Mouse (Mus musculus) gastrocnemius, adult 18-20 months (tissue): ENCODE data around the gene Gucy1b2. TPM values are rescaled to one million over a fixed set of nuclear protein-coding genes. Genes with fewer than 3 reads are reported as not detected.

Source experiments
- DNase-seq: peaks from one replicate; pipeline ENCODE4 v3.0.0; 2021; ENCODE audit warnings: low spot score
- long read RNA-seq, 2 experiments: library from polyadenylated mRNA; stranded (forward); transcript quantifications; one replicate each; pipeline ENCODE4 v2.0.0; 2021
- total RNA-seq, 2 experiments: library from RNA; stranded (reverse); gene quantifications; 2 replicates each; pipeline ENCODE4 v1.2.3; 2021

Gene Gucy1b2
- total RNA-seq = not detected
- long read RNA-seq, experiment 1 = 0 reads
- long read RNA-seq, experiment 2 = 0 reads

GRCm38 (mm10) chr14:62456239-62456747 is at the start of gene Gucy1b2:
TSS of gene Gucy1b2 (minus strand) at chr14:62456289.
- no peak for DNase-seq

DNA sequence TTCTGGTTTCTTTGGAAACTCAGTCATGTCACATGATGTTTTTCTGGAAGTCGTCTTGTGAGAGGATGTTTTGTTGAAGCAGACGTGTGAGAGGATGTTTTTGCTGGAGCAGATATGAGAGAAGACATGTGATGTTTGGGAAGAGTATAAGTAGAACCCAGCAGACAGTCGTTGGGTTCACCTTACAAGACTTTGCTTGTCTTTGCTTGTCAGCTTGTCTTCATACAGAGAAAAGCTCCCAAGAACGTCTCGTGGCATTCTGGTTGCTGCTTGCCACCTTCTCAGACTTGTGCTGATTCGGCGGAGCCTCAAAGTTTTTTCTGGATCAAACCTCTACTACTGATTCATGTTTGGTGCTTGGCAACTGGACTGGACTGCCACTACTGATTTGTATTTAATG is 41.3 kb upstream of the Gucy1b2 start:
- no peak for DNase-seq

GRCm38 (mm10) chr14:62496501-62496900 is 40.4 kb upstream of the Gucy1b2 start:
- DNase-seq = no peak

GRCm38 (mm10) chr14:62493456-62493855 is 37.4 kb upstream of the Gucy1b2 start:
- no peak for DNase-seq

DNA sequence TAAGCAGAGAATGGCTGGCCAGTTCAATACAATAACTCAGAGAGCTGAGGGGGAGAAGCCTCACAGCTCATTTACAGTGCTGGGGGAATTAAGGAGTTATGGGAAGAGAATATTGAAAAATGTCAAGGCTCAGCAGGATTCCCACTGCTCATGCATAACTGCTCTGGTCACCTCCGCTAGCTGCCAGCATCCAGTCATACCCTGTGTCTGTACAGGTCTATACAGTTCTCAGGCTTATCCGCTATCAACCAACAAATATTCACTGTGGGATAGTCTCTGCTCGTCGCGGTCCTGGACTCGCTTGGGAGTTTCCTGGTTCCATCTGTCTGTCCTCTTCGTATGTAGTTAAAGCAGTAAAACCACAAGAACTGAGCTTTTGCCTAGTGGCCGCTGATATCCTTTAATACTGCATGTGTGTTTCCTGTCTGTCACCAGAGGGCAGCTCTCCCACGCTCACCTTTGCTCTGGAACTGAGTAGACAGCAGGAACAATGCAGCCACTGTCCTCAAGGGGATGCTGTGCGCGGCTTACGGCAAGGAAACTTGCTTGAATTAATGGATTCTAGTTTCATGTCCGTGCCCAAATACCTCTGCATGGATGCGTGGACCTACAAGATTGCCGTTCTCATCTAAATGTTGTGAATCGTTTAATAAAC is 36.2 kb upstream of the Gucy1b2 start:
- peak; percentile 70 for DNase-seq

GRCm38 (mm10) chr14:62488270-62488669 is 32.2 kb upstream of the Gucy1b2 start:
- no peak for DNase-seq

DNA sequence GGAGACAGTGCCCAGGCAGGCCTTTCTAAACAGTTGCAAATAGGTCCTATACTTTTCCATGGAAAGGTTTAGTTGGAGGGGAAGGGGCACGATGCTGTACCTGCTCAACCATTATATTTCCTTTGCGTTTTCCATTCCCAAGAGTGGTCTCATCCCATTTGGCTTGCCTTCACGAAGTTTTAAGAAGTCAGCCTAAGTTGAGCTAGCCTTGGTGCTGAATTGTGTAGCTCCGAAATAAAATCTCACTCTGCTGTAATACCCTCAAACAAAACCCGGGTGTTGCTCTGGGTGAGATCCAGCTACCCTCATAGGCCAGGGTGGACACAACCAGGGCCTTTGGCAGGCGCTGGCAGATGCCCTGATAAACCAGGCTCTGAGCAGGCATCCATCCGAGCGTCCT is 25.3 kb upstream of the Gucy1b2 start:
- no peak for DNase-seq

DNA sequence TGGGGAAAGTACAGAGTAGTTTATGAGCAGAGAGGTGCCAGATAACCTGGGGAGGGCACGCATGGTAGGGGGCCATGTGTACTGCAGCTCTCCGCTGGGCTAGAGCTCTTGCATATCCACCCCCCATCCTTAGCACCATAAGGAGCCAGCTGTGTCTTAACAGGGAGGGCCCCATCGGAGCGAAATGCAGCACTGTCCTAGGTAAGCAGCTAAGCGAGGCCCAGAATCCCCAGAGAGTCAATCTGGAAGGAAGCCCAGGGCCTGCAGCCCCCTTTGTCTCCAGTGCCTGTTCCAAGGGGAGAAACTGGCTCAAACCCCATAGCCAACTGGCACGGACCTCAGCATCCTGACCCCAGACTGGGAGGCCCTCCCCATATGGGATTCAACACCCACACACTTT is 23.3 kb upstream of the Gucy1b2 start:
- no peak for DNase-seq

DNA sequence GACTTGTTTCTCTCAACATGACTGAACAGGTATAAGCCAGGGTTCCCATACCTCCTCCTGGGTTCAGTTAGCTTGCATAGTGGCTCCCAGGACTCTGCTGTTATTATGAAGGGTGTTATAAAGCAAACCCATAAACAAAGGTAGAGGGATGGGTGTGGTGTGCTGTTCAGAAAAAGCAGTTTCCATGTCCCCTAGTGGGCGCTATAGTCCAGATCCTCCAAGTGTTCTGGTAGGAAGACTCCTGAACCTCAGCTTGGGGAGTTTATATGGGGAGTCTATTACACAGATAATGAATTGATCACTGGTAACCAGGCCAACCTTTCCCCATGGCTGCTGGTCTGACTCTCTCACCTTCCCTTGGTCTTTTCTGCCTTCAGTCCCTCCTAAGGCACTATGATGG is 18.4 kb upstream of the Gucy1b2 start:
- DNase-seq = no peak

DNA sequence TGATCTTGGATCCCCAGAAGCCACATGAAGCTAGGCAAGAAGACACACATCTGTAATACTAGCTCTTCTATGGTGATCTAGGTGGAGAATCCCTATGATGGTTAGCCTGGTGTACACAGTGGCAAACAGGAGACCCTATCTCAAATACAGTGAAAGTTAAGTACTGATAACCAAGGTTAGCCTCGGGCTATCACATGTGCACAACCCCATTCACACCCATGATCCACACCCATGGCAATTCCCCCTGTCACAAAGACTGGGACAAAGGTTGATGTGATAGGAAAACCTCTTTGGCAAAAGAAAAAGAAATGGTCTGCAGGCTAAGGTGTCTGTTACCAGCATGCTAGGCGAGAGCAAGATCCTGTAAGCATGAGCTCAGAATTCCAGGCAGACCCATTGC is 16.0 kb upstream of the Gucy1b2 start:
- no peak for DNase-seq

DNA sequence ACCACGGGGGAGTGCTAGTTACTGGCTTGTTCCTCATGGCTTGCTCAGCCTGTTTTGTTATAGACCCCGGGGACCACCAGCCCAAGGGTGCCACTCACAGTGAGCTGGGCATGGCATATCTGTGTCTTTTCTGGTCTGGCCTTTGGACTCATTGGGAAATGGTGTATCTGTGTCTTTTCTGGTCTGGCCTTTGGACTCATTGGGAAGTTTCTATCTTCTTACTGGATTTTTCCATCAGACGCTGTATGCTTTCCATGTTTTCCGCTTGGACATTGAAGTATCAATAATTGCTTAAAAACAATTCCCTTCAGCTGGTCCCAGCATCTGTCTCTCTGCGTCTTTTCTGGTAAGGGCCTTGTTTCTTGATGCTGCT is 12.7 kb upstream of the Gucy1b2 start:
- DNase-seq = no peak

GRCm38 (mm10) chr14:62468119-62468752 is 12.1 kb upstream of the Gucy1b2 start:
- DNase-seq = no peak

DNA sequence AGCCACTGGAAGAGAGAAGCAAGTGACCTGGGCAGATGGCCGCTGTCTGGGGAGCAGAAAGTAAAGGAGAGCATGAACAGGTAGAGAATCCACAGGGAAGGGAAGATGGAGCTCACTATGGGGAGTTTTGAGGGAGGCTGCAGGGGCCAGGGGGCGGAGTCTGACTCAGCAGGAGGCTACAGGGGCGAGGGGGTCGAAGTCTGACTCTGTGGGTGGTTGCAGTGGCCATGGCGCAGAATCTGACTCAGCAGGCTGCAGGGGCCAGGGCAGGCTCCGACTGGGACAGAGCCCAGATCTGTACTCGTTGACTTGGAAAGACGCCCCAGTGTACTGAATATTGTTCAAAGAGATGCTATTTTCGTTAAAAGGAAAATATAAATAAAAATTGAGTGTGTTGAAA is 8.9 kb upstream of the Gucy1b2 start:
- peak; percentile 19 for DNase-seq

DNA sequence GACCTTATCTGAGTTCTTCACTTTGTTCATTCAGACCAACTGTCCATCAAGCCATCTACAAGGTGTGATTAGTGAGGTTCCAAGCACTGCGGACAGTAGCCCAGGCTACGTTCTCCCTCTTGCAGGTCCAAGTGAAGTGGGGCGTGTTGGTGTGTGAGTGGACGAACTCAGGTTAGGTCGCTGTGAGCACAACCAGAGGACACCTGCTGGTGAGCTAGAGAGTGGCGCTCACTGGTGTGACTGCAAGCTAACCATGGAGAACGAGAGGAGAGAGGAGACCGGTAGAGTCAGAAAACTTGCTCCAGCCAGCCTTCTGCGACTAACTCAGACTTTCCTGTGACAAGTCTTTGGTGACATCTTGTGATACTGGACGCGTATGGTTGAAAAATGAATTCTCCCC is 3.5 kb upstream of the Gucy1b2 start:
- no peak for DNase-seq

DNA sequence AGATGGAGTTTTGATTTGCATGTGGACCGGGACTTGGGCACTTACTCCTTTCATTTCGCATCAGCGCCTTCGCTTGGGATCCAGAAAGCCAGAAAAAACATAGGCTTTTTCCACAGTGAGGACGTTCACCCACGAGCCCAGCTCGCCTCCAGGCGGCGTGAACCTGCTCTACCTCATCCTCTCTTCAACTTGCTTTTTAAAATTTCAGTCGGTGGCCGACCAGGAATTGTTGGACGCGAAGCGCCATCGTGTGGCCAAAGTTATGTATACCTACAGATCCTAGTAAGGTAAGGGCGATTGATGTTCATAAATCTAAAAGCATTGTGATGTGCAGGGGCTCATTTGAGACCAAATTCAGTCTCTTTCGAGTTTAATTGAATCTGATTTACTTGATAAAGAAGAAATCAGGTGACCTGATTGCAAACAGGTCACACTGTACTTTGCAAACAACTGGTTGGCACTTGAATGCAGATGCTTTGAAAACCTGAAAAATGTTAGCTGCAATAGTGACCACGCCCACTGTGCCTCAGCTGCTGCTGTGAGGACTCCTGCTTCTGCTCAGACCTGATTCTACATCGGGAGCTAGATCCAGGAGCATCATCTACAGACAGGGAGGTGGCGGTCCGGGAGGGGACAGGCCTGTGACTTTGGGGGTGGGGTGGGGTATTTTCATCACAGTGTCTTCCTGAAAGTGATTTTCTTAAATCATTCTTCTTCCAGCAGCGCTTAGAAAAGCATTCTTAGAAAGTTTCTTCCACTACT is 1.5 kb upstream of the Gucy1b2 start:
- peak; percentile 77 for DNase-seq

DNA sequence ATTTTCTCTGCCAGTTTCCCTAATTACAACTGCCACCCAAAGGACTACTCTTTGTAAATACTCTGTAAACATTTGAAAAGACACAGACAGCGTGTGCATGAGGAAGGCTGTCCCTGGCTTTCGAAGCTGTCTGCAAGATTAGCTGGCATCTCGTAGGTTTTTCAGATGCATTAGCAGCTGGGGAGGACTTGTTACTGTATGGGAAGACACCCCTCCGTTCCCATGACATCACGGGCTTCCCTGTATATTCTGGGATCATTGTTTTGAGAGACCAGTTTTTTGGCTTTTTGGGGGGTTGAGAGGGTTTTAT is 564 bp downstream of the Gucy1b2 start:
- no peak for DNase-seq

DNA sequence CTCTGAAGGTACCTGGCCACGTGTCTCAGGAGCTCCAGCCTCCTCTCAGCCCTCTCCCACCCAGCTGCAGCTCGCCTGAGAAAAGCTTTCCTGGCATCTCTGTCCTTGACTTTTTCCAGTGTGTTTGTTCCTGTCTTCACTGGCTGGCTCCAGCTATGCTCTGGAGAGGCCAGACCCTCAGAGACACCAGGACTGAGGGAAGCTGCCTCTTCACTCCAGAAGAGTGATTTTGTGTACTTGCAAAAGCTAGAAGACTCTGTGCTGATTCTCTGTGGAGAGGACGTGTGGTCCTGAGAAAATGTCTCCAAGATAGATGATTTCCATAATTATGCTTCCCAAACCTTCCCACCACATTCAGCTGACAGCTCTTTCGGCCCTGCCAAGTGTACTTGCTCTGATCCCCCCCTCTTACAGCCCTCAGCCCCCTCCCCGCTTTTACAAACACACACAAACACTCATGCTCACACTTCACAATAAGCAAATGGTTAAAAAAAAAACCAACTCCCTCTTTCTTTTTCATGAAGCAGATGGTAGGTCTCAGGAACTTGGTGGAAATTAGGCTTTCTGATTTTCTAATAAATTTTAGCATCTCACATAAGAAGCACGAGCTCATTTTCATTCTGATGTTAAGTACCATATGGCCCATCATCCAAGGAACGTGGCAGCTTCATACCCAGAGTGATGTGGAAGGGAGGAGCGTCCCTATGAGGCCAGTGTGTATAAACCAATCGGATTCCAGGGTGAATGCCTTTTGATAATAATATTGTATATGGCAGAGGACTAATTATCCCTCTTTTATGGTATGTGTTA is 1.1 kb downstream of the Gucy1b2 start:
- no peak for DNase-seq

- DNase-seq = no peak
Observed at GRCm38 (mm10) chr14:62454136-62454535, 2.0 kb downstream of the Gucy1b2 start.

GRCm38 (mm10) chr14:62453276-62453675 is 2.8 kb downstream of the Gucy1b2 start:
- DNase-seq = no peak

GRCm38 (mm10) chr14:62450706-62451105 is 5.4 kb downstream of the Gucy1b2 start:
- DNase-seq = no peak

DNA sequence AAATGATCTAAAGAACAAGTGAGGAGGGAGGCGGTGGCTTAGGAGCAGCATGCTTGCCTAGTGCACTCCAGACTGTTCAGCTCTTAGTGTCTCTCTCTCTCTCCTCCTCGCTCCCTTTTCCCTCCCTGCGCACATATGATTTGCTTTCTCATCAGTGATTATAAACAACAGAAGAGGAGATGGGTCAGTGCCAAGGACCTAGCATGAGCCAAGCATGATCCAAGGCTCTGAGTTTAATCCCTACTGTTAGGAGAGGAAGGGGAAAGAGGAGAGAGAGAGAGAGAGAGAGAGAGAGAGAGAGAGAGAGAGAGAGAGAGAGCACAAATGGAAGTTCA is 8.9 kb downstream of the Gucy1b2 start:
- DNase-seq = no peak
